Mouse (Mus musculus) granulocyte monocyte progenitor cell, adult 5-6 weeks (primary cell): ENCODE results near the gene Aurkb. TPM values are rescaled to one million over a fixed set of nuclear protein-coding genes. Genes with fewer than 3 reads are reported as not detected.

Experiments used
- ATAC-seq: replicated peaks from 2 replicates; pipeline ENCODE4 v1.8.0; 2016; ENCODE audit warnings: mild to moderate bottlenecking, moderate TSS enrichment, inconsistent platforms; ENCODE audit not compliant: poor library complexity, severe bottlenecking
- total RNA-seq, 2 experiments: library from RNA; stranded (forward) in 1 of 2; stranded (reverse) in 1 of 2; fragments of 200-712, 200-1000 nt in 1 of 2; fragments of >200 nt in 1 of 2; fragmentation: Nextera tagmentation in 1 of 2; gene quantifications; 2 replicates each; pipeline ENCODE4 v1.2.3; 2014 to 2017

Aurkb gene
- total RNA-seq, 2 experiments from 2014 or later = 105 to 122 TPM

GRCm38 (mm10) chr11:69062761-69063224 is 17.3 kb downstream of the Aurkb start:
- ATAC-seq = peak; percentile 15

- ATAC-seq = no peak
Measured at GRCm38 (mm10) chr11:69063413-69064201, 18.2 kb downstream of the Aurkb start.

- no peak for ATAC-seq
Measured at GRCm38 (mm10) chr11:69064259-69065133, 19.0 kb downstream of the Aurkb start.

- no peak for ATAC-seq
Measured at GRCm38 (mm10) chr11:69065394-69065925, 20.0 kb downstream of the Aurkb start.

GRCm38 (mm10) chr11:69066163-69066861 is 20.9 kb downstream of the Aurkb start:
- ATAC-seq = peak; percentile 44

- peak; percentile 35 for ATAC-seq
Measured at GRCm38 (mm10) chr11:69066956-69067355, 21.5 kb downstream of the Aurkb start.

- no peak for ATAC-seq
Measured at GRCm38 (mm10) chr11:69067601-69068000, 22.2 kb downstream of the Aurkb start.

GRCm38 (mm10) chr11:69070093-69070492 is 24.6 kb downstream of the Aurkb start:
- ATAC-seq = no peak

- ATAC-seq = peak; percentile 54
Measured at GRCm38 (mm10) chr11:69070590-69071222, 25.3 kb downstream of the Aurkb start, which contains the start of gene Tmem107. TSS of gene Tmem107 (plus strand) at chr11:69070806.

- no peak for ATAC-seq
Measured at GRCm38 (mm10) chr11:69071262-69071661, 25.8 kb downstream of the Aurkb start.

- ATAC-seq = no peak
Measured at GRCm38 (mm10) chr11:69072234-69072633, 26.8 kb downstream of the Aurkb start.

- no peak for ATAC-seq
Measured at GRCm38 (mm10) chr11:69072666-69073064, 27.2 kb downstream of the Aurkb start.

GRCm38 (mm10) chr11:69073065-69073888 is 27.8 kb downstream of the Aurkb start:
- peak; percentile 65 for ATAC-seq

GRCm38 (mm10) chr11:69073951-69074775 is 28.7 kb downstream of the Aurkb start:
- ATAC-seq = peak; percentile 11; the same call in 1 of the 2 replicates

GRCm38 (mm10) chr11:69074776-69075069 is 29.3 kb downstream of the Aurkb start:
- no peak for ATAC-seq

- ATAC-seq = no peak
Measured at GRCm38 (mm10) chr11:69075764-69076479, 30.5 kb downstream of the Aurkb start.

- ATAC-seq = no peak
Measured at GRCm38 (mm10) chr11:69076572-69076971, 31.1 kb downstream of the Aurkb start.

GRCm38 (mm10) chr11:69077316-69077715 is 31.9 kb downstream of the Aurkb start:
- ATAC-seq = no peak
